Mouse (Mus musculus) cerebellum, adult 18-20 months (tissue): ENCODE measurements at regions not wholly inside any gene's neighbourhood (a gene's known extent, or its start where the extent isn't known, plus 50 kb on each side); places are given as distances from the start of the nearest gene placed in this dataset.

Experiments used
- DNase-seq, 2 experiments: peaks; one replicate each; pipeline ENCODE4 v3.0.0; 2021

DNA sequence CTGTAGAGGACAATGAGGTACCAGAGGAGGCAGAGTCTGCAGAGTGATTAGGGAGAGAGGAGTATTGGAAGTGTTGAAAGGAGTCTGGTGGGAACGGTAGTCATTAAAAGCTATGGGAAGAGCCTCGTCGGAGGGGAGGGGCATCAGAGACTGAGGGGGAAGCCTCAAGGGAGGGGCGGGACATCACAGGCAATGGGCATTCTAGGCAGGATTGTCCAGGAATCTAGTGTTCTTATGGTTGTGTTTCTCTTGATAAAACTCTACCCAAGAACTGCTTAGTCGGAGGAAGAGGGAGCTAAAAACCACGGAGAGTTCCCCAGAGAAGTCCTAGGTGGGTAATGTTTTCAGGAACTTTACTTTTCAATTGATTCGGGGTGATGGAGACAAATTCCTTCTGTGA, 90.2 kb downstream of the Sec23ip start:
- no peak for DNase-seq

GRCm38 (mm10) chr7:128836435-128836834, 91.7 kb downstream of the Sec23ip start:
- no peak for DNase-seq

- no peak for DNase-seq
Measured at GRCm38 (mm10) chr7:128842561-128842960, 97.8 kb downstream of the Sec23ip start.

DNA sequence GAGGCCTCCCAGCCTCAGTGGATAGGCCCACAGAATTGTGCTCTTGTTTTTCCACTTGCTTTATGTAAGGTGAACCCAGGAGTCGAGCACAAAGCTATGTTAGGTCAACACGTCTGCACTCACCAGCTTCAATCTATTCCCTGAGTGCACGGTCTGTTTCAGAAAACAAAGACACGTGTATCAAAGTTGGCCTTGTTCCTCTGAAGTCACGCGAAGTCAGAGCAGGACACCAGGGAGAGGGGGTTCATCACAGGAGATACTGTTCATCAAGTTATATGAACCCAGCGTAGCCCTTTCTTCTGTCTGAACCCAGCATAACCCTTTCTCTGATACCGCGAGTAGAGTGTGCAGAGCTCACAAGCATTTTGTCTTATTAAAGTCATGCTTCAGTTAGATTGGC, 98.8 kb downstream of the Sec23ip start:
- no peak for DNase-seq

DNA sequence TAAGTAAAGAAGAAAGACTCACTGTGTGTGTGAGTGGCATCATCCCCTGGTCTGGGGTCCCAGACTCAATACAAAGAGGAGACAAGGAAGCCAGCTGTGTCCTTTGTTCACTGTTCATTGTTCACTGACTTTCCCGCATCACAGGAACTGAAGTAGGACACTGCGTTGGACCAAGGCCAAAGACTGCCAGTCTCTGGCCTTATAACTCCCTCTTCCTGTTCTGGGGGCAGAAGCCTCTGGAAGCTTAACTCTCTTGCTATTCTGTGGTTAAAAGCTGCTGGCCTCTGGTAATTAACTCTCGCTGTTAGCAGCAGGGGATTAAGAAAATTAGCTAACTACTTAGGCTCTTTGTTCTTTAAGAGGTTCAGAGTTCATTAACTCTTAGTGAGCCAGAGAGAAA, 104.5 kb downstream of the Sec23ip start:
- DNase-seq = no peak

GRCm38 (mm10) chr7:128854193-128854592, 109.5 kb downstream of the Sec23ip start:
- DNase-seq = no peak

DNA sequence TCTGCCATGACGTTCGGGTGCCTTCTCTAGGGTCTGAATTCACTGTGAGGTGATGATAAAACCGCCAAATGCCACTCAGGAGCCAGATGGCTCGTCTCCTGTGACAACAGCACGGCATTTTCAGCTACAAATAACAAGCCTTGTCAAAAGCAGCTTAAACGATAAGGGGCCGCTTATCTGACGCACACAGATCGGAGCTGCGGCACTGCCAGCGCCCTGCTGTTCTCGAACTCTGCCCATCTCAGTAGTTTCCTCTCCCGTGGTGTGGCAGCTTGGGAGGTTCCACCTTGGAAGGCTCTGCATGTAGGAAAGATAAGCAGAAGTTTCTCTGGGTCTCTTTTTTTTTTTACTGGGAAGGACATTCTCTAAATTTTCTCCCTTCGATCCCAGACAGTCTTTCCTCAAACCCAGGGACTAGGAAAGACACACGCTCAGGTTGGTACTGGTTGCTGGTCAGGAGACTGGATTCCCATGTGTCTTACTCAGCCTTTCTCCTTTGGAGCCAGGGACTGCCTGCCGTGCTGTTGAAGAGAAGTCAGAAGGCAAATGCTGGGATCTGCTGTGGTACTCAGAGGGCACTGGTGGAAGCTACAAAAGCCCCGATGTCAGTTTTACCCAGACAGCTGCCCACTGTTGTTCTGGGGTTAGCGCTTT, 110.1 kb downstream of the Sec23ip start:
- no peak for DNase-seq

GRCm38 (mm10) chr7:128860141-128860540, 115.4 kb downstream of the Sec23ip start:
- DNase-seq = peak; percentile 36 to 53

DNA sequence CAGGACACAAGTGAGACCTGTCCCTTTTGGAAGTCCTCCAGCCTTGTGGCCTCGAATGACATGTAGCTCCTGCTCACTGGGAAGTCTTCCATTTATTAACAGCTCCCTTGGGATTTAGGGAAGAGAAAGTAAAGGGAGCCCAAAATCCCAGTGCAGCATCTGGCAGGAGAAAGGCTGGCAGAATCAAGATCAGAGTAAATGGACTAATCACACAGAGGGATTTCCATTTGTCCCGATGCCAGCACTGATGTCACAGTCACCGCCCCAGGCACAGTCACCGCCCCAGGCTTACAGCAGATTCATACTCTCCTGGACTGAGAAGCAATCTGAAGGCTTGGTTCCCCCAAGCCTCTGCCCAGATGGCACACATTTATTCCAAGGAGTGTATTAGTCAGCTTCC, 116.0 kb downstream of the Sec23ip start:
- peak in 1 of 2 experiments; percentile 4 for DNase-seq

- no peak for DNase-seq
Measured at GRCm38 (mm10) chr7:128861376-128861775, 116.6 kb downstream of the Sec23ip start.

- no peak for DNase-seq
Measured at GRCm38 (mm10) chr7:128868799-128869198, 124.1 kb downstream of the Sec23ip start.

DNA sequence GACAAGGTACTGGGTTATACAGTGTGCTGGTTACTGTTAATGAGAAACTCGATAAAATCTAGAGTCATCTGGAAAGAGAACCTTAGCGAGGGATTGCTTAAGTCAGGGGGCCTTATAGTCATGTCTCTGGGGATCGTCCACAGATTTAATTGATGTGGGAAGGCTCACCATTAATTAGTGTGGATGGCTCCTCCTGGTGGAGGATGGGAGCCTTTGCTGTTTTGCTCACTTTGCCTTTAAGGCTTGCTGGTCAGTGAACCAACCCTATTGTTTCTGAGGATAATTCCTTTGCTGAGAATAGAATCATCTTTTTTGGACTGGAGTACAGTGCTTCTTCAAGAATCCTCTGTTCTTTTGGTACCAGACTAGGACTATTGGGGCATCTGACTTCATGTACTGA, 139.3 kb downstream of the Sec23ip start:
- no peak for DNase-seq

GRCm38 (mm10) chr7:128885551-128885950, 140.8 kb downstream of the Sec23ip start:
- no peak for DNase-seq

DNA sequence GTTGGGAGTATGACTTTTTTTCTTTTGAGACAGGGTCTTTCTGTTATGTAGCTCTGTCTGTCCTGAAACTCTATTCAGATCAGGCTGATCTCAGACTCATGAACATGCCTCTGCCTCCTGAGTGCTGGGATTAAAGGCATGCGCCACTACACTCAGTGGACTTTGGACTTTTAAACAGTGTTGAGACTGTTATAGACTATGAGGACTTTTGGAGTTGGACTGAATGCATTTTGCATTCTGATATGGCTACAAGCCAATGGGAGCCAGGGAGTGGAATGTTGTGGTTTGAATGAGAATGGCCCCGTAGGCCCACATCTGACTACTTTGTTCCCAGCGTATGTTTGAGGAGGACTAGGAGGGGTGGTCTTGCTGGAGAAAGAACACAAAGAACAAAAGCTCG, 165.4 kb downstream of the Sec23ip start:
- DNase-seq = no peak

DNA sequence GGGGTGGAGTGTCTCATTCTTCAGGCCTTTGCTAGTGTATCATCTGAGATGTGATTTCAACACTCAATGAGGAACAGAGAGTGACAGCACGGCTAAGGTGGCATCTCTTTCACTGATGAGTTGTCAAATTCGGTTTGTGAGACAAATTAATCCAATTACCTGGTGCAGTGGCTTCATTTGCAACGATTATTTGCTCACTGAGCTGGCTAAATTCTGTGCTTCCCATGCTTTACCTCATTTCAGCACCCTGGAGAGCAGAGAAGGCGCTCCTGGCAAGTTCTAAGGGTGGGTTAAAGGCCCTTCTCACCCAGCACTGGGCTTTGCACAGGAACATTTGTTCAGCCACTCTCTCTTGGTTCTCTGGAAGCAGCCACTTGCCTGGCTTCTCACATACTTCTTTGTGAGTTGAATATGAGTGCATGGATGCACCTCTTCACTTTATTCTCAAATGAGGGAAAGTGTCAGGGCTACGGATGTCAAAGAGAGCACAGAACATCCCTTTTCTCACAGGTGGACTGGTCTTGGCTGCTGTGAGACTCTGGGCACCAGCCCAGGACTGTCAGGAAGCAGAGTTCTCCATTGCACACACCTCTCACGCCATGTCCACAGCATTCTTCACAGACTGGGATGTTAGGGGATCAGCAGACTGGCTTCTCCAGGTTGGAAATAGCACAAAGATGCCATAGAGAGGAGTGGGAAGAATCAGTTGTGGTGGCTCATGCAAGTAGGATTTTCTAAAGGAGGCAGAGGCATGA, 193.4 kb downstream of the Sec23ip start:
- no peak for DNase-seq

DNA sequence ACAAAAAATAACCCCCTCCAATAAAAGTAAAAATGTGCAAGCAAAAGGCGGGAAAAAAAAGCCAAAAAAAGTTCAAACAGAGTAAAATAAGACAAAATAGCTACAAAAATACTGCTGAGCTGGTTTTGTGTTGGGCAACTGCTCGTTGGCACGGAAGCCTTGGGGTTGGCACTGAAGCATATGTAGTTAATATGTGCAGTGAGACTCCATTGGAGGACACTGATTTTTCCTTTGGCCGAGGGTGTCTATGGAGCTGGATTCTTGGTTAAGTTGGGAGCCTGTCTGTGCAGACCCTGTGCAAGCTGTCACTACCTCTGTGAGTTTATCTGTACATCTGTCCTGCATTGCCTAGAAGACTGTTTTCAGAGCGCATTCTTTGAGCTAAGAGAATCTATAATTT, 215.8 kb downstream of the Sec23ip start:
- no peak for DNase-seq

- no peak for DNase-seq
Measured at GRCm38 (mm10) chr7:128979904-128980303, 235.2 kb downstream of the Sec23ip start.

GRCm38 (mm10) chr7:128980827-128981226, 236.1 kb downstream of the Sec23ip start:
- no peak for DNase-seq

GRCm38 (mm10) chr7:128998759-128999158, 254.0 kb downstream of the Sec23ip start:
- no peak for DNase-seq

GRCm38 (mm10) chr7:129002419-129002818, 254.4 kb upstream of the Plpp4 start:
- no peak for DNase-seq

DNA sequence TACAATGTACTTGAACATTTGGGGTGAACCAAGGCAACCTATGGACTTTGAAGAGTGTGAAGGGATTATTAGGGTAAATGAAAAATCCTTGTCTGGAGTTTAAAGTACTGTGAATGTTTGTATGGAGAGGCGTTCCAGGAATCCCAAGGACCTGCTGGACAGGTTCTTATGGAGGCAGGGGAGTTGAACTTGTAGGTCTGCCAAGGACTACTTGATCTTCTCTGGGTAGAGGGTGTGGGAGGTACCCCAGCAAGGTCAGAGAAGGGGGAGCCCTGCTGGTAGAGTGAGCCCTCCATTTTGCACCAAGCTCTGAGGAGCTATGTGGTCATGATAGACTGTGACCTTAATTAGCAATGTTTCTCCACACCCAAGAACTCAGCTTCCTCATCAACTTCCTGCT, 253.7 kb upstream of the Plpp4 start:
- no peak for DNase-seq

GRCm38 (mm10) chr7:129016353-129016752, 240.5 kb upstream of the Plpp4 start:
- DNase-seq = no peak

DNA sequence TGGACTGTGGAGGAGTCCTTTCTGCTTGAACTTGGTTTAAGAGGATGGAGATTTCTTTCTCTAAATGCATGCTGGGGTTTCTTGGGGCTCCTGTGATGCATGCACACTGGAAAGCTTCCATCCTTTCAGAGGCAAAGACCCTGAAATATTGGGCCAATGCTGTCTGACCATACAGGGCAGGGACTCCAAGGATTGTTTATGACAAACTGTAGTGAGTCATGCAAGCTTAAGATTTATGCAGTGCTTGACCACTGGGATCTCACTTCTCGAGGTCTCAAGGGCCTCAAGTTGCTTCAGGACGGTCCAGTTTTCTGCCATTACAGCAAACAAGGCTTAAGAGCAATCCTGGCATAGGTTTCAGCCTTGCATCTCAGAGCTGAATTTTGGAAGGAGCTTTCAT, 229.7 kb upstream of the Plpp4 start:
- DNase-seq = no peak

DNA sequence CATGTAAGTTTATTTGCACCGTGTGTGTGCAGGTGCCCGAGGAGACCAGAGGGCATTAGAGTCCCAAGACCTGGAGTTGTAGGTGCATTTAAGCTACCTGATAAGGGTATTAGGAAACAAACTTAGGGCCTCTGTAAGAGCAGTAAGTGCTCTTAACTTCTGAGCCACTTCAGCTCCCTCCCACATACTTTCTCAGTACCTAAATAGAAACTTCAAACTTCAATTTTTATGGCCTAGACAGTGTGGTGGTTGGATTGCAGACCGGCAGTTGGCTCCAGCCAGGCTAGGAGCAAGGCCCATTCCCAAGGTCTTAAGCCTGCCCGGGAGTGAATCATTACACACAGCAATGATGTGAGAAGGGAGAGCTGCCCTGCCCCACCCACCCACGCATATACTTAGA, 208.8 kb upstream of the Plpp4 start:
- no peak for DNase-seq

- no peak for DNase-seq
Measured at GRCm38 (mm10) chr7:129049726-129050125, 207.1 kb upstream of the Plpp4 start.
